Mouse (Mus musculus) forebrain, embryonic 13.5 days (tissue): Measurements from ENCODE around the gene Med28. TPM values are rescaled to one million over a fixed set of nuclear protein-coding genes. Genes with fewer than 3 reads are reported as not detected.

Experiments
- ATAC-seq: fragments of 200-750 bp; cut with Nextera tagmentation; 2 replicates; pipeline ENCODE4 v1.8.0; 2017
- H3K27ac ChIP-seq: fragments of 300-500 bp; sonication (generic); 2 replicates; pipeline ENCODE4 v1.5.1; 2015; ENCODE audit warnings: inconsistent platforms, mild to moderate bottlenecking, moderate library complexity
- H3K27me3 ChIP-seq: fragments of 300-500 bp; sonication (generic); 2 replicates; pipeline ENCODE4 v1.6.1; 2015; ENCODE audit warnings: mild to moderate bottlenecking, inconsistent platforms
- H3K36me3 ChIP-seq: fragments of 300-500 bp; sonication (generic); 2 replicates; pipeline ENCODE4 v1.6.1; 2015; ENCODE audit warnings: mild to moderate bottlenecking, inconsistent platforms; ENCODE audit not compliant: poor library complexity, severe bottlenecking
- H3K4me1 ChIP-seq: fragments of 300-500 bp; sonication (generic); 2 replicates; pipeline ENCODE4 v1.6.1; 2015; ENCODE audit warnings: inconsistent platforms
- H3K4me2 ChIP-seq: fragments of 300-500 bp; sonication (generic); 2 replicates; pipeline ENCODE4 v1.6.1; 2015; ENCODE audit warnings: inconsistent platforms, mild to moderate bottlenecking, moderate library complexity
- H3K4me3 ChIP-seq: fragments of 300-500 bp; sonication (generic); 2 replicates; pipeline ENCODE4 v1.5.1; 2015; ENCODE audit warnings: mild to moderate bottlenecking, inconsistent platforms
- H3K9ac ChIP-seq: fragments of 300-500 bp; sonication (generic); 2 replicates; pipeline ENCODE4 v1.6.1; 2015; ENCODE audit warnings: mild to moderate bottlenecking, inconsistent platforms
- H3K9me3 ChIP-seq: fragments of 300-500 bp; sonication (generic); replicated peaks from 2 replicates; pipeline ENCODE4 v1.6.1; 2016; ENCODE audit warnings: inconsistent platforms
- WGBS: fragments of 180-500 bp; shearing (Covaris S2); methylation state at CpG from one replicate; pipeline ENCODE4 v1.1.7; 2015; 5-methylcytosine and 5-hydroxymethylcytosine counted together
- polyA plus RNA-seq: library from polyadenylated mRNA; unstranded; fragments of >200 nt; fragmentation: Nextera tagmentation; extraction: Ambion mirVana; gene quantifications from 2 replicates; pipeline ENCODE4 v1.2.1, GENCODE M21; 2015

Gene Med28
- polyA plus RNA-seq, 1 experiment from 2014 or later, result 344 TPM

GRCm38 (mm10) chr5:45564054-45564453 lies 44.0 kb downstream of the Med28 start:
- Histone ChIP-seq H3K9me3 (no peaks in the 10 kb centered on the region), H3K27ac (no peak overlapping the region), H3K4me2 (no peak overlapping the region), H3K4me1 (no peaks in the 10 kb centered on the region), H3K36me3 (no peaks in the 10 kb centered on the region), H3K9ac (no peak overlapping the region), H3K27me3 (no peaks in the 10 kb centered on the region), H3K4me3 (no peak overlapping the region)
- ATAC-seq, result no peak
- 72% methylated on average over 6 of the region's 6 CpGs for WGBS

DNA sequence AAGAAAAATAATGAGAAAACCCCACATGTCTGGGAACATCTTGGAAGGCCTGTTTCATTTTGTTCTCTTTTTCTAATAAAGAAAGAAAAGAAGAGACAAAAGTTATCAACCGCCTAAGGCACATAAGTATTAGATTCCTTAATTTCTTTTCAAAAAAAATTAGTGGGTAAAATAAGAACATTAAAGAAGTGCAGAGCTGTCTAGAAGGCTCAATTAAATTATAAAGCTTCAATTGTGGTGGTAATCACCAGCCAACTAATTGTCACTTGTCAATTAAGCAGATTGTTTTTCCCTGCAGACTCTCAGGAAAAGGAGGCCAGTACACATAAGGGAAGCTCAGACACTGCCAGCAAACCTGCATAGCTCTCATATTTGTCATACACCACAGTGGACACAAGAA lies 45.8 kb downstream of the Med28 start:
- no peak overlapping the region for H3K4me3 ChIP-seq
- no peak overlapping the region for H3K4me2 ChIP-seq
- WGBS, result 68% methylated on average over 1 of the region's 1 CpGs
- no peaks in the 10 kb centered on the region for H3K36me3 ChIP-seq
- no peak overlapping the region for H3K9ac ChIP-seq
- no peaks in the 10 kb centered on the region for H3K4me1 ChIP-seq
- H3K27ac ChIP-seq, result no peak overlapping the region
- no peaks in the 10 kb centered on the region for H3K27me3 ChIP-seq
- no peaks in the 10 kb centered on the region for H3K9me3 ChIP-seq
- ATAC-seq, result no peak

DNA sequence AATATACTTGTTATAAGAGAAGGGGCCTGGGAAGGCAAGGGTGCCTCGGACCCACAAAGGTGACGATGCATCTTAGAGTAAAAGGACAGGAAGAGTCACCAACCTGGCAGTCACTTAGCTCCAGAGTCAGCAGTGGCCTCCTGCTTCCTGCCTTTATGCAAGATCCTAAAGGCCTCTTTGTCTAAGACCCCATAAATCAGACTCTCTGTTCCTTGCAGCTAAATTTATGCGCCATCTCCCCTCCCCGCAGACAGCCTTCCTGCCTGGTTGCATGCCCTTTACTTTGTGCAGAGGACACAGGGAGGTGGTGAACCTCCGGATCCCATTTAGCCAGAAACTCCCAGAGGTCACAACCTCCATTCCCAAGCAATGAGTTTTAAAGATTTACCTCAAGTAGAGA lies 52.8 kb downstream of the Med28 start:
- Histone ChIP-seq H3K36me3 (no peaks in the 10 kb centered on the region), H3K9ac (no peak overlapping the region), H3K4me3 (no peak overlapping the region), H3K27ac (no peak overlapping the region), H3K27me3 (no peaks in the 10 kb centered on the region), H3K4me2 (no peak overlapping the region), H3K9me3 (no peaks in the 10 kb centered on the region), H3K4me1 (no peaks in the 10 kb centered on the region)
- no peak for ATAC-seq
- 64% methylated on average over 5 of the region's 5 CpGs for WGBS

DNA sequence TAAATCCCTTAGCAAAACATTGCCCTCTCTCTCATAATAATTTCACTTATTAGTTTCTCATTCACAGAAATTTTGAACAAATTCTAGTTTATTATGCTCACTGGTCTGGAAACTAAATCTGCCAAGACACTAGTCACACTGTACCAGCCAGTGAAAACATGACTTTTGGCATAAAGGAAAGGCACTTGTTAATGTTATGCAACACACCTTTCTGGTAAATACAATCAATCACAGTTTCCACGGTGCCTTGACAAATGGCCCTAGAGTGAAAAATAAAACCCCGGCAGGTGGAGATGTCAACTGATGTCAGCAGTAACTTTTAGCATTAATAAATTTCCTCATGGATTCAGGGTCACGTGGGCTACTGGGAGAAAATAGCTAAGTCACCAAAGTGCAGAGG lies 56.7 kb downstream of the Med28 start:
- Histone ChIP-seq H3K27me3 (no peaks in the 10 kb centered on the region), H3K27ac (no peak overlapping the region), H3K36me3 (no peaks in the 10 kb centered on the region), H3K4me3 (no peak overlapping the region), H3K9me3 (no peaks in the 10 kb centered on the region), H3K4me2 (no peak overlapping the region), H3K4me1 (no peaks in the 10 kb centered on the region), H3K9ac (no peak overlapping the region)
- ATAC-seq, result no peak
- WGBS, result 86% methylated on average over 3 of the region's 3 CpGs

- WGBS, result 76% methylated on average over 1 of the region's 1 CpGs
- no peaks in the 10 kb centered on the region for H3K4me1 ChIP-seq
- no peak for ATAC-seq
- H3K9ac ChIP-seq, result no peak overlapping the region
- no peak overlapping the region for H3K4me2 ChIP-seq
- no peaks in the 10 kb centered on the region for H3K36me3 ChIP-seq
- no peak overlapping the region for H3K4me3 ChIP-seq
- no peak overlapping the region for H3K27ac ChIP-seq
- no peaks in the 10 kb centered on the region for H3K9me3 ChIP-seq
- H3K27me3 ChIP-seq, result no peaks in the 10 kb centered on the region
Observed at GRCm38 (mm10) chr5:45577376-45577775, 57.3 kb downstream of the Med28 start.

Other genes with a start within 250 kb of the Med28 start
- 99.7 and 106 TPM in 2 replicates for gene Qdpr, start 70.0 kb upstream of the Med28 start, polyA plus RNA-seq
- gene Clrn2, start 66.5 kb upstream of the Med28 start, polyA plus RNA-seq, result not detected in 2 replicates
- 47.9 and 50.3 TPM in 2 replicates for gene Lap3, start 26.9 kb upstream of the Med28 start, polyA plus RNA-seq
- gene Fam184b, start 119.4 kb downstream of the Med28 start, polyA plus RNA-seq, result 3.2 and 3.6 TPM in 2 replicates
- gene Ncapg, start 149.7 kb downstream of the Med28 start, polyA plus RNA-seq, result 54.1 and 58.0 TPM in 2 replicates